ENCODE assay signal across 15 mouse cellular contexts in genomic region chr2:157531681-157532426, GRCm38 (mm10). TPM values are rescaled to one million over a fixed set of nuclear protein-coding genes. Genes with fewer than 3 reads are reported as not detected.
DNase-seq lines count a peak whose midpoint lies in the region; ATAC-seq and TF ChIP-seq lines count a peak whose summit lies in the region.
"Had no signal": no experiment of that assay in that cellular context is flagged by ENCODE, and none has a peak within 500 bp of the region (broad histone marks: within the 10 kb centered on the region; RNA-seq: fewer than 3 reads in every experiment).

No protein-coding gene starts in this region.

- 52% methylated on average over 8 of the region's 8 CpGs for WGBS in forebrain, embryonic 14.5 days
- WGBS in hindbrain, postnatal 0 days: 41% methylated on average over 8 of the region's 8 CpGs
- 23% methylated on average over 8 of the region's 8 CpGs for WGBS in midbrain, postnatal 0 days
- 50% methylated on average over 8 of the region's 8 CpGs for WGBS in kidney, adult 2 months

- ATAC-seq in forebrain, embryonic 14.5 days: no peak
- no peak for ATAC-seq in hindbrain, postnatal 0 days
- ATAC-seq in midbrain, postnatal 0 days (ENCODE audit: low FRiP score): 0 out of 2 replicates have a peak, but pooled peaks have one; percentile 63
- no peak for ATAC-seq in inflammation-experienced regulatory T-cells, adult 6 months
- ATAC-seq: intestine, embryonic 16.5 days had no signal

- H3K9ac ChIP-seq in forebrain, embryonic 14.5 days (ENCODE audit: low read length): no peak overlapping the region
- H3K9ac ChIP-seq in hindbrain, postnatal 0 days (replicated peaks; ENCODE audit: low read length): no peak overlapping the region
- no peak overlapping the region for H3K9ac ChIP-seq in midbrain, postnatal 0 days (replicated peaks; ENCODE audit: low read length, poor library complexity, severe bottlenecking)

- no peak overlapping the region for H3K4me2 ChIP-seq in forebrain, embryonic 14.5 days (ENCODE audit: low read length)
- no peak overlapping the region for H3K4me2 ChIP-seq in hindbrain, postnatal 0 days (ENCODE audit: low read depth, low read length)
- H3K4me2 ChIP-seq in midbrain, postnatal 0 days (ENCODE audit: low read depth, low read length, poor library complexity, severe bottlenecking): no peak overlapping the region

- no peak for DNase-seq in layer of hippocampus, adult 2 months (ENCODE audit: low spot score in 2 of 2)
- no peak for DNase-seq in layer of hippocampus, adult 8-10 months (ENCODE audit: low spot score in 2 of 2)
- DNase-seq in forebrain, embryonic 14.5 days (ENCODE audit: low spot score): peak; percentile 22
- DNase-seq in hindbrain, postnatal 0 days (ENCODE audit: low spot score): peak; percentile 14
- no peak for DNase-seq in midbrain, postnatal 0 days (ENCODE audit: low spot score)
- no peak for DNase-seq in kidney, adult 2 months
- DNase-seq in yolk sac, embryonic 10.5 days (ENCODE audit: low spot score): no peak
- DNase-seq: cerebellum, postnatal 10 days; heart, postnatal 10 days; kidney, postnatal 25 days; liver; thymus, postnatal 4 days had no signal

- no peak for TF ChIP-seq CTCF in layer of hippocampus, adult 2 months (conservative IDR thresholded peaks at IDR 0.05)
- TF ChIP-seq CTCF in hindbrain, postnatal 0 days (IDR thresholded peaks at IDR 0.05; ENCODE audit: low read depth): no peak
- TF ChIP-seq CTCF in midbrain, postnatal 0 days (IDR thresholded peaks at IDR 0.05): no peak
- no peak for TF ChIP-seq CTCF in kidney, adult 2 months (conservative IDR thresholded peaks at IDR 0.05; ENCODE audit: insufficient read depth, insufficient read length, low read depth, low read length)

- no peaks in the 10 kb centered on the region for H3K9me3 ChIP-seq in forebrain, embryonic 14.5 days (replicated peaks; ENCODE audit: control insufficient read depth, low read length)
- no peaks in the 10 kb centered on the region for H3K9me3 ChIP-seq in hindbrain, postnatal 0 days (ENCODE audit: low read length)
- H3K9me3 ChIP-seq in midbrain, postnatal 0 days (ENCODE audit: low read length): no peaks in the 10 kb centered on the region

- peak overlapping the region; percentile 75 for H3K27ac ChIP-seq in layer of hippocampus, adult 2 months
- peak overlapping the region; percentile 61 for H3K27ac ChIP-seq in forebrain, embryonic 14.5 days (ENCODE audit: low read depth, low read length)
- peak overlapping the region; percentile 17; the same call in 1 of the 2 replicates for H3K27ac ChIP-seq in hindbrain, postnatal 0 days
- peak overlapping the region; percentile 74 for H3K27ac ChIP-seq in midbrain, postnatal 0 days (ENCODE audit: low read depth, low read length)
- H3K27ac ChIP-seq in kidney, adult 2 months (ENCODE audit: insufficient read depth, low read depth, low read length): no peak overlapping the region

- H3K4me3 ChIP-seq in layer of hippocampus, adult 2 months: no peak overlapping the region
- H3K4me3 ChIP-seq in forebrain, embryonic 14.5 days (ENCODE audit: low read depth, low read length): no peak overlapping the region
- H3K4me3 ChIP-seq in hindbrain, postnatal 0 days (ENCODE audit: low read length): no peak overlapping the region
- no peak overlapping the region for H3K4me3 ChIP-seq in midbrain, postnatal 0 days (ENCODE audit: low read depth, low read length)
- H3K4me3 ChIP-seq in kidney, adult 2 months (ENCODE audit: insufficient read depth, low read depth, low read length): no peak overlapping the region

- H3K4me1 ChIP-seq in forebrain, embryonic 14.5 days (ENCODE audit: control insufficient read depth, insufficient read depth, low read length): peaks cover 36% of the 10 kb centered on the region
- H3K4me1 ChIP-seq in hindbrain, postnatal 0 days (ENCODE audit: insufficient read depth, low read length): peaks cover 19% of the 10 kb centered on the region
- peaks cover 41% of the 10 kb centered on the region for H3K4me1 ChIP-seq in midbrain, postnatal 0 days (ENCODE audit: insufficient read depth, low read length)
- no peaks in the 10 kb centered on the region for H3K4me1 ChIP-seq in kidney, adult 2 months (ENCODE audit: control insufficient read depth, insufficient read depth, low read length)

- no peaks in the 10 kb centered on the region for H3K27me3 ChIP-seq in forebrain, embryonic 14.5 days (replicated peaks; ENCODE audit: control insufficient read depth, insufficient read depth, low read length)
- no peaks in the 10 kb centered on the region for H3K27me3 ChIP-seq in hindbrain, postnatal 0 days (ENCODE audit: insufficient read depth, low read length)
- no peaks in the 10 kb centered on the region for H3K27me3 ChIP-seq in midbrain, postnatal 0 days (ENCODE audit: insufficient read depth, low read length)
- H3K27me3 ChIP-seq in kidney, adult 2 months (replicated peaks; ENCODE audit: control insufficient read depth, insufficient read depth, low read length): no peaks in the 10 kb centered on the region

- no peak for TF ChIP-seq POLR2A in kidney, adult 2 months (IDR thresholded peaks at IDR 0.05; ENCODE audit: low read depth, low read length)

- no peaks in the 10 kb centered on the region for H3K36me3 ChIP-seq in forebrain, embryonic 14.5 days (ENCODE audit: control insufficient read depth, insufficient read depth, low read length)
- H3K36me3 ChIP-seq in hindbrain, postnatal 0 days (ENCODE audit: insufficient read depth, low read length): no peaks in the 10 kb centered on the region
- no peaks in the 10 kb centered on the region for H3K36me3 ChIP-seq in midbrain, postnatal 0 days (ENCODE audit: insufficient read depth, low read length)
- H3K36me3 ChIP-seq in kidney, adult 2 months (ENCODE audit: control insufficient read depth, insufficient read depth, low read length): no peaks in the 10 kb centered on the region

RNA-seq across cellular contexts. Expression of gene Nnat, which starts 28.0 kb away (rescaled TPM):
- 100 to 1,000 TPM; 437 to 558 TPM for total RNA-seq in layer of hippocampus, adult 2 months (2021)
- 100 to 1,000 TPM; 458 to 613 (median 542) TPM for total RNA-seq in layer of hippocampus, adult 8-10 months (2022)
- polyA plus RNA-seq in forebrain, embryonic 14.5 days (2014; fragmentation: Nextera tagmentation; extraction: Ambion mirVana): 6,589 and 7,102 TPM in 2 replicates
- total RNA-seq in hindbrain, postnatal 0 days (2014; rRNA removed): 8,203 and 10,251 TPM in 2 replicates
- polyA plus RNA-seq in hindbrain, postnatal 0 days (2015; fragmentation: Nextera tagmentation; extraction: Ambion mirVana): 5,188 and 5,840 TPM in 2 replicates
- 7,900 and 8,478 TPM in 2 replicates for total RNA-seq in midbrain, postnatal 0 days (2014; rRNA removed)
- 8,374 and 8,478 TPM in 2 replicates for polyA plus RNA-seq in midbrain, postnatal 0 days (2015; fragmentation: Nextera tagmentation; extraction: Ambion mirVana)
- polyA plus RNA-seq in kidney, adult 2 months (2012; rRNA removed): 1.9 and 3.9 TPM in 2 replicates
- under 1 TPM in 1 of 3 experiments, not detected in 2; 0.67 TPM for polyA plus RNA-seq in inflammation-experienced regulatory T-cells, adult 6 months (2017; shearing (Covaris generic))
- total RNA-seq: neutrophil, adult 5-6 weeks had no signal

RNA-seq across cellular contexts. Expression of gene Blcap, which starts 39.2 kb away (rescaled TPM):
- total RNA-seq in layer of hippocampus, adult 2 months (2021): 100 to 1,000 TPM; 131 to 139 TPM
- total RNA-seq in layer of hippocampus, adult 8-10 months (2022): 100 to 1,000 TPM; 136 to 152 (median 144) TPM
- 240 and 254 TPM in 2 replicates for polyA plus RNA-seq in forebrain, embryonic 14.5 days (2014; fragmentation: Nextera tagmentation; extraction: Ambion mirVana)
- 207 and 253 TPM in 2 replicates for total RNA-seq in hindbrain, postnatal 0 days (2014; rRNA removed)
- 263 and 284 TPM in 2 replicates for polyA plus RNA-seq in hindbrain, postnatal 0 days (2015; fragmentation: Nextera tagmentation; extraction: Ambion mirVana)
- total RNA-seq in midbrain, postnatal 0 days (2014; rRNA removed): 307 and 309 TPM in 2 replicates
- polyA plus RNA-seq in midbrain, postnatal 0 days (2015; fragmentation: Nextera tagmentation; extraction: Ambion mirVana): 394 and 397 TPM in 2 replicates
- polyA plus RNA-seq in kidney, adult 2 months (2012; rRNA removed): 43.7 and 49.5 TPM in 2 replicates
- 10 to 100 TPM; 13.9 to 21.2 (median 15.1) TPM for polyA plus RNA-seq in inflammation-experienced regulatory T-cells, adult 6 months (2017; shearing (Covaris generic))

Comparison
In these comparisons a context has a peak if more than half of its experiments do, and no peak if none do; other contexts are left out.
1. DNase-seq: peak in forebrain, embryonic 14.5 days (single experiment) and hindbrain, postnatal 0 days (single experiment); none in layer of hippocampus, adult 2 months (0 of 2), layer of hippocampus, adult 8-10 months (0 of 2), midbrain, postnatal 0 days (single experiment), kidney, adult 2 months (single experiment) and yolk sac, embryonic 10.5 days (single experiment).
2. RNA of gene Nnat, which starts 28.0 kb away (polyA plus RNA-seq): 8,374 to 8,478 TPM in midbrain, postnatal 0 days, 6,589 to 7,102 TPM in forebrain, embryonic 14.5 days and 5,188 to 5,840 TPM in hindbrain, postnatal 0 days; 1.9 to 3.9 TPM in kidney, adult 2 months and 0.67 TPM in inflammation-experienced regulatory T-cells, adult 6 months; every median in the first group is over 1,000 times any median in the second.